Comparison of ENCODE assay signal across 1 mouse cellular context in genomic region chr9:96644002-96644401, GRCm38 (mm10). TPM values are rescaled to one million over a fixed set of nuclear protein-coding genes. Genes with fewer than 3 reads are reported as not detected.
"Had no signal": no experiment of that assay in that cellular context is flagged by ENCODE, and none has a peak within 500 bp of the region (broad histone marks: within the 10 kb centered on the region; RNA-seq: fewer than 3 reads in every experiment).

No protein-coding gene starts in this region.

RNA-seq across cellular contexts. Expression of gene Rasa2, which starts 12.6 kb away (rescaled TPM):
- polyA plus RNA-seq: erythroblast, embryonic 14.5 days had no signal
